Mouse (Mus musculus) embryonic facial prominence, embryonic 14.5 days (tissue): Measurements from ENCODE around the gene Aldh1l2. TPM values are rescaled to one million over a fixed set of nuclear protein-coding genes. Genes with fewer than 3 reads are reported as not detected.

Experiments
- ATAC-seq: fragments of 200-750 bp; cut with Nextera tagmentation; 2 replicates; pipeline ENCODE4 v1.8.0; 2017; ENCODE audit warnings: low read depth, moderate number of reproducible peaks, moderate TSS enrichment
- DNase-seq: peaks from one replicate; pipeline ENCODE4 v3.0.0-alpha.2; 2015; ENCODE audit warnings: low spot score
- H3K27ac ChIP-seq: fragments of 300-500 bp; sonication (generic); replicated peaks from 2 replicates; pipeline ENCODE4 v1.5.1; 2014; ENCODE audit warnings: low read depth, mild to moderate bottlenecking, low read length, moderate library complexity
- H3K27me3 ChIP-seq: fragments of 300-500 bp; sonication (generic); replicated peaks from 2 replicates; pipeline ENCODE4 v1.6.1; 2014; ENCODE audit warnings: low read length; ENCODE audit not compliant: control insufficient read depth, insufficient read depth
- H3K36me3 ChIP-seq: fragments of 300-500 bp; sonication (generic); 2 replicates; pipeline ENCODE4 v1.6.1; 2014; ENCODE audit warnings: low read length, mixed read lengths; ENCODE audit not compliant: control insufficient read depth, insufficient read depth
- H3K4me1 ChIP-seq: fragments of 300-500 bp; sonication (generic); 2 replicates; pipeline ENCODE4 v1.6.1; 2014; ENCODE audit warnings: antibody characterized with exemption, low read length; ENCODE audit not compliant: control insufficient read depth, insufficient read depth
- H3K4me2 ChIP-seq: fragments of 300-500 bp; sonication (generic); 2 replicates; pipeline ENCODE4 v1.6.1; 2014; ENCODE audit warnings: low read depth, mild to moderate bottlenecking, low read length, moderate library complexity, mixed read lengths
- H3K4me3 ChIP-seq: fragments of 300-500 bp; sonication (generic); 2 replicates; pipeline ENCODE4 v1.5.1; 2014; ENCODE audit warnings: low read depth, mild to moderate bottlenecking, low read length
- H3K9ac ChIP-seq: fragments of 300-500 bp; sonication (generic); 2 replicates; pipeline ENCODE4 v1.6.1; 2014; ENCODE audit warnings: low read depth, mild to moderate bottlenecking, low read length, moderate library complexity, mixed read lengths
- H3K9me3 ChIP-seq: fragments of 300-500 bp; sonication (generic); 2 replicates; pipeline ENCODE4 v1.6.1; 2016; ENCODE audit warnings: low read length; ENCODE audit not compliant: control insufficient read depth
- WGBS: fragments of 180-500 bp; shearing (Covaris S2); extraction: QIAGEN DNeasy Blood & Tissue Kit; methylation state at CpG from one replicate; pipeline ENCODE4 v1.1.7; 2014; 5-methylcytosine and 5-hydroxymethylcytosine counted together
- polyA plus RNA-seq: library from polyadenylated mRNA; unstranded; fragments of >200 nt; fragmentation: Nextera tagmentation; extraction: Ambion mirVana; gene quantifications from 2 replicates; pipeline ENCODE4 v1.2.1, GENCODE M21; 2014

The Aldh1l2 gene
- 5.6 and 6.5 TPM in 2 replicates for polyA plus RNA-seq

DNA sequence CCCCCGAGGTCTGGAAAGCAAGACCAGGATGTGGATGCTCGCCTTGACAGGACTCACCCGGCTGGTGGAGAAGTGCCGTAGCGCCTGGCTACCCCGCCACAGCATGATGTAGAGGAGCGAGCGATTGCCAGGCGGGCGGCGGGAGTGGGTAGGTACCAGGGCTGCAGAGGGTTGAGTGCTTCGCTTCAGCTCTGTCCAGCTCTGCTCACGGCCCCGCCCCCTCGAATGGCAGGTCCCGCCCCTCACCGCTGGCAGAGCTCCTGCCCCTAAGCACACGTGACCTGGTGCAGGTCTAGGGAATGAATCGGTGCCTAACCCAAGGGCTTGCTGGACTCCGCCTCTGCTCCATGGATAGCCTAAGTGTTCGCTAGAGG is at the start of gene Aldh1l2:
TSS of gene Aldh1l2 (minus strand) at position 231 of the 374 bp plus-strand sequence.
- Histone ChIP-seq H3K4me3 (peak within 1 kb of the TSS; percentile 50), H3K27ac (no peak within 1 kb of the TSS), H3K4me2 (peak within 1 kb of the TSS; percentile 98), H3K9me3 (no peaks in the 10 kb centered on the region), H3K27me3 (no peaks in the 10 kb centered on the region; the same call in 1 of the 2 replicates), H3K36me3 (no peaks in the 10 kb centered on the region), H3K4me1 (0 out of 2 replicates have a peak, but pooled peaks cover 4% of the 10 kb centered on the region), H3K9ac (peak within 1 kb of the TSS; percentile 67)
- ATAC-seq (peak; percentile 95), DNase-seq (peak; percentile 86)
- WGBS, result 1% methylated on average over 14 of the region's 21 CpGs

GRCm38 (mm10) chr10:83565449-83566441 is 31.8 kb upstream of the Aldh1l2 start:
- 93% methylated on average over 7 of the region's 7 CpGs for WGBS
- H3K9ac ChIP-seq, result no peak overlapping the region
- peaks cover 92% of the 10 kb centered on the region for H3K36me3 ChIP-seq
- no peaks in the 10 kb centered on the region for H3K27me3 ChIP-seq
- H3K4me2 ChIP-seq, result no peak overlapping the region
- ATAC-seq, result no peak
- no peaks in the 10 kb centered on the region for H3K4me1 ChIP-seq
- H3K4me3 ChIP-seq, result no peak overlapping the region
- no peak overlapping the region for H3K27ac ChIP-seq
- H3K9me3 ChIP-seq, result no peaks in the 10 kb centered on the region
- no peak for DNase-seq

DNA sequence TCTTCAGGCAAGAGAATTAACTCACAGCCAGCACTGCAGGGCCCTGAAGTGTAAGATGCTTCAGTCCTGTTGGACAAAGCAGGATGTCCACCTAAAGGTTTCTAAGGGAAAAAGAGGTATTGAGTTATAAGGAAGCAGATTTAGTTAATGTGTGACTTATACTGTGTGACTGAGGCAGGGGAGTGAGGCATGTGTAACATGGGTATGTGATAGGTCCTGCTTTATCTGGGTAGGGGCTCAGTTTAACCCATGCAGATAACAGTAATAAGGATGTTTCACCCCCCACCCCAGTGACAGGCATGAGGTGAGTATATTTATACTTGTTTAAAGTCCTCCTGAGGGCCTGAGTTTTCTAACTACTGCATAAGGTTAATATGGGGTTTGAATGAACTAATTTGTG is 29.1 kb upstream of the Aldh1l2 start:
- H3K4me2 ChIP-seq, result no peak overlapping the region
- ATAC-seq, result no peak
- peaks cover 90% of the 10 kb centered on the region for H3K36me3 ChIP-seq

DNA sequence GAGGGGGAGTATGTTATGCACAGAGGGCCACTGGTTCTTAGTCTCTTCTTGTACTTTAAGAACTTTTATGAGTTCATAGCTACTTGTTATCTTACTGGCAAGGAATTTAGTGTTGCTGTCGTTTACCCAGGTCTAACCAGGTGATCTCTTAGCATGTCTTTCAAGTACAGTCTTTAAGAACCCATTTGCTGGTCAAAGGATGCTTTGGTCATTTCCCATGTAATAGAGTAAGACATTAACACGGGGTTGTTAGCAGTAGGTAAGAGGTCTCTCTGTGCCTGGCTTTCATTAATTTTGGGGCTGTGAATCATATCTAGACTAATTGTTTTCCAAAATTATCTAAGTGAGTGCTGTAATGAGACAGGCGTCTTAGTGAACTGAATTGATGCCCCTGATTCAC is 11.4 kb upstream of the Aldh1l2 start:
- ATAC-seq (no peak), DNase-seq (no peak)
- H3K9ac ChIP-seq, result no peak overlapping the region
- WGBS, result 60% methylated on average over 3 of the region's 3 CpGs
- H3K27ac ChIP-seq, result no peak overlapping the region
- H3K4me3 ChIP-seq, result no peak overlapping the region
- H3K27me3 ChIP-seq, result no peaks in the 10 kb centered on the region
- peaks cover 20% of the 10 kb centered on the region for H3K36me3 ChIP-seq
- H3K4me1 ChIP-seq, result peaks cover 10% of the 10 kb centered on the region
- no peaks in the 10 kb centered on the region for H3K9me3 ChIP-seq
- H3K4me2 ChIP-seq, result peak overlapping the region; percentile 71

More for the DNA sequence above, 29.1 kb upstream of the Aldh1l2 start:
- Histone ChIP-seq H3K4me1 (no peaks in the 10 kb centered on the region), H3K4me3 (no peak overlapping the region), H3K9me3 (no peaks in the 10 kb centered on the region), H3K9ac (no peak overlapping the region), H3K27me3 (no peaks in the 10 kb centered on the region), H3K27ac (no peak overlapping the region)
- no peak for DNase-seq

GRCm38 (mm10) chr10:83544103-83544479 is 10.2 kb upstream of the Aldh1l2 start:
- Histone ChIP-seq H3K27ac (peak overlapping the region; percentile 84), H3K4me2 (peak overlapping the region; percentile 71), H3K27me3 (no peaks in the 10 kb centered on the region), H3K9me3 (no peaks in the 10 kb centered on the region), H3K4me1 (peaks cover 10% of the 10 kb centered on the region), H3K9ac (peak overlapping the region; percentile 92), H3K36me3 (peaks cover 11% of the 10 kb centered on the region), H3K4me3 (peak overlapping the region; percentile 87)
- WGBS, result 0% methylated on average over 11 of the region's 41 CpGs
- ATAC-seq, result peak; percentile 92
- peak; percentile 51 for DNase-seq

DNA sequence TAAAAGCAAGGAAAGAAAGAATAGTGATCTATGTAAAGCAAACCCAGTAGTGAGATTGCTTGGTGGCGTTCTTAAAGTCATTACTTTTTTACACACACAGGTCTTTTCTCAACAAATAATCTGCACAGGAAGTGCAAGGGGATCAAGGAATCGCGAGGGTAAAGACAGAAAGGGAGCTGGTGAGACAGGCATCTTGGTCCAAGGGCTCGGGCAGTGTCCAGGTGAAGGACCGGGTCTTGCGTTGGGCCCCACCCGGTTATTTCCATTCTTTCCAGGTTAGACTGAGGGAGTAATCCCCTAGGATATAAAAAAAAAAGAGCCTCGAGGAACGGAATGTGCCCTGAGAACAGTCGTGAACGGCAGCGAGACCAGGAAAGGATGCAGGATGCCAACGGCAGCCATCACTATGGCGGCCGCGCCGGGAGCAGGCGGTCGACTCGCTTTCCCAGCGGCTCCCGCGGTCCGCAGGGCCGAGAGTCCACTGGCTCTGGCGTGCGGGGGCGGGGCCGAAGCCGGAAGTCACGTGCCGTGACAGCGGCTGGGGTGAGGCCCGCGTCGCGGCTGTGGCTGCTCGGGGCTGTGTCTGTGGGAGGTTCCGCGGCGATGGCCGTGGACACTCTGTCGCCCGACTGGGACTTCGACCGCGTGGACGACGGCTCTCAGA is 9.6 kb upstream of the Aldh1l2 start, which contains the start of gene Washc4:
TSS of gene Washc4 (plus strand) at position 314 of the 664 bp plus-strand sequence.
- peak within 1 kb of the TSS; percentile 84 for H3K27ac ChIP-seq
- H3K36me3 ChIP-seq, result peaks cover 11% of the 10 kb centered on the region
- no peaks in the 10 kb centered on the region for H3K27me3 ChIP-seq
- peaks cover 10% of the 10 kb centered on the region for H3K4me1 ChIP-seq
- peak within 1 kb of the TSS; percentile 87 for H3K4me3 ChIP-seq
- H3K4me2 ChIP-seq, result peak within 1 kb of the TSS; percentile 71
- 3% methylated on average over 19 of the region's 49 CpGs for WGBS
- H3K9ac ChIP-seq, result peak within 1 kb of the TSS; percentile 92
- ATAC-seq, result peak; percentile 99
- peak; percentile 97 for DNase-seq
- no peaks in the 10 kb centered on the region for H3K9me3 ChIP-seq

DNA sequence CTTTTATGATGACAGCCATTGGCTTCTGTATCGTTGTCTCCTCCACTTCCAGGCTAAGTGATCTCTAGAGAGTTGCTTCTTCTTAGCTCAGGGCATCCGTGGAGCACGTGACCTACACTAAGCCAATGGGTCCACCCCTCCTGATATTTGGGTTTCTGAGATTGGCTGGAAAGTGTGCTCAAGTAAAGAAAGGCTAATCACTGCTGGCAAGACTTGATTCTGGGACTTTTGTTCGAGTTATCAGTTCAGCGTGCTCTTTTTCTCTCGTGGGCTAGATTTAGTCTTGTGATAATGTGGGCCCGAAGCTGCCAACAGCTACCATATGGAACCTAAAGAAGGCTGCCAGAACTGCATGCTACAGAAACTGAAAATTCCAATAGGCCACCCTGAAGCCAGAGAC is 8.3 kb upstream of the Aldh1l2 start:
- WGBS, result 79% methylated on average over 7 of the region's 7 CpGs
- H3K36me3 ChIP-seq, result no peaks in the 10 kb centered on the region
- H3K27me3 ChIP-seq, result no peaks in the 10 kb centered on the region
- H3K4me2 ChIP-seq, result no peak overlapping the region
- no peak overlapping the region for H3K4me3 ChIP-seq
- peaks cover 10% of the 10 kb centered on the region for H3K4me1 ChIP-seq
- H3K9me3 ChIP-seq, result no peaks in the 10 kb centered on the region
- ATAC-seq (no peak), DNase-seq (peak; percentile 14)
- H3K27ac ChIP-seq, result no peak overlapping the region
- H3K9ac ChIP-seq, result no peak overlapping the region

DNA sequence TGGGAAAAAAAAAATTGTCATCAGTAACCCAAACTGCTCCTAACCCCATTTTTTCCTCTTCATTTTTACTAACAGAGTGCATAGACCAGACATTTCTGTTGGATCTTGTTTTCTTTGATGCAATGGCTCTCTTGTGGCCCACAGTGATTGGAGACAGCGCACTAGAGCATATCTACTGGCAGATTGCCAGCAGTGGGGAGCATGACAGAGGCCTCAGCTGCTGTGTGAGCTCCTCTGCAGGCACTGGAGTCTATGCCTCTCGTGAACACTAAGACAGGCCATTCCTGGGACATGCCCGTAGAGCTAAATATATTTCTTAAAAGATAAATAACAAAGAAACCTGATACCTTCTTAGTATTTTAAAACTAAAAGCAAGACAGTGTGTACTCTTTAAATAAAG is 6.2 kb upstream of the Aldh1l2 start:
- H3K36me3 ChIP-seq, result no peaks in the 10 kb centered on the region
- WGBS, result 28% methylated on average over 3 of the region's 3 CpGs
- peaks cover 6% of the 10 kb centered on the region for H3K4me1 ChIP-seq
- no peak overlapping the region for H3K4me3 ChIP-seq
- no peaks in the 10 kb centered on the region; the same call in 1 of the 2 replicates for H3K27me3 ChIP-seq
- H3K4me2 ChIP-seq, result no peak overlapping the region
- no peak overlapping the region for H3K9ac ChIP-seq
- ATAC-seq (no peak), DNase-seq (peak; percentile 81)
- H3K9me3 ChIP-seq, result no peaks in the 10 kb centered on the region
- no peak overlapping the region for H3K27ac ChIP-seq
